Mouse (Mus musculus) lung, postnatal 0 days (tissue): ENCODE results near the gene Drosha. TPM values are rescaled to one million over a fixed set of nuclear protein-coding genes. Genes with fewer than 3 reads are reported as not detected.

Experiments
- ATAC-seq: fragments of 200-750 bp; cut with Nextera tagmentation; 2 replicates; pipeline ENCODE4 v1.8.0; 2017; ENCODE audit warnings: moderate library complexity
- DNase-seq: peaks from one replicate; pipeline ENCODE4 v3.0.0-alpha.2; 2016; ENCODE audit warnings: low spot score
- H3K27ac ChIP-seq: fragments of 300-500 bp; sonication (generic); 2 replicates; pipeline ENCODE4 v1.5.1; 2014; ENCODE audit warnings: antibody characterized with exemption, mild to moderate bottlenecking, low read length, mixed read lengths
- H3K27me3 ChIP-seq: fragments of 300-500 bp; sonication (generic); replicated peaks from 2 replicates; pipeline ENCODE4 v1.6.1; 2014; ENCODE audit warnings: low read length, mixed read lengths; ENCODE audit not compliant: insufficient read depth
- H3K36me3 ChIP-seq: fragments of 300-500 bp; sonication (generic); 2 replicates; pipeline ENCODE4 v1.6.1; 2014; ENCODE audit warnings: low read length, mixed read lengths; ENCODE audit not compliant: insufficient read depth
- H3K4me1 ChIP-seq: fragments of 300-500 bp; sonication (generic); 2 replicates; pipeline ENCODE4 v1.6.1; 2014; ENCODE audit warnings: antibody characterized with exemption, low read depth, low read length, mixed read lengths; ENCODE audit not compliant: insufficient read depth
- H3K4me2 ChIP-seq: fragments of 300-500 bp; sonication (generic); replicated peaks from 2 replicates; pipeline ENCODE4 v1.6.1; 2014; ENCODE audit warnings: low read depth, mild to moderate bottlenecking, low read length, moderate library complexity, mixed read lengths
- H3K4me3 ChIP-seq: fragments of 300-500 bp; sonication (generic); 2 replicates; pipeline ENCODE4 v1.5.1; 2014; ENCODE audit warnings: low read depth, low read length
- H3K9ac ChIP-seq: fragments of 300-500 bp; sonication (generic); replicated peaks from 2 replicates; pipeline ENCODE4 v1.6.1; 2014; ENCODE audit warnings: low read depth, mild to moderate bottlenecking
- H3K9me3 ChIP-seq: fragments of 300-500 bp; sonication (generic); 2 replicates; pipeline ENCODE4 v1.6.1; 2016; ENCODE audit warnings: low read length, mixed read lengths
- CTCF ChIP-seq: IDR thresholded peaks from 2 replicates; pipeline ENCODE4 v1.5.1; 2016; ENCODE audit warnings: antibody characterized with exemption, mild to moderate bottlenecking
- EP300 ChIP-seq: IDR thresholded peaks from 2 replicates; pipeline ENCODE4 v1.6.1; 2016; ENCODE audit warnings: antibody characterized with exemption, mild to moderate bottlenecking, control low read depth
- WGBS: fragments of 180-500 bp; shearing (Covaris S2); extraction: QIAGEN DNeasy Blood & Tissue Kit; methylation state at CpG from one replicate; pipeline ENCODE4 v1.1.7; 2014; 5-methylcytosine and 5-hydroxymethylcytosine counted together
- polyA plus RNA-seq: library from polyadenylated mRNA; unstranded; fragments of >200 nt; fragmentation: Nextera tagmentation; extraction: Ambion mirVana; gene quantifications from 2 replicates; pipeline ENCODE4 v1.2.1, GENCODE M21; 2015

Gene Drosha
- polyA plus RNA-seq, 1 experiment from 2014 or later, result 9.7 TPM

DNA sequence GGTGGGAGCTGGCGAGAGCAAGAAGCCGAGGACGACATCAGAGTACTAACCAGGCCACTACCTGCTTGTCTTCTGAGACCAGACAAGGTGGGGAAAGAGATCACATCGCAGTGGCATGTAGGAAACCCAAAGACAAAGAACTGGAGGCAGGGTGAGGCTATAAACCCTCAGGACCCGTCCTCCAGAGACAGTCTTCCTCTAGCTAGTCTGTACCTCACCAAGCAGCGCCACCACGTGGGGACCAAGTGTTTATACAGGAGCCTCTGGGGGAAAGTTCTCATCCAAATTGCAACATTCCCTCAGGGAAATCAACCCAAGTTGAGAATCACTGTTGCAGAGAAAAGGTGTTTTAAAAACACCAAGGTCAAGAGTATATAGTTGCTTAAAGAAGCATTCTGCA, 18.2 kb downstream of the Drosha start:
- H3K4me2 ChIP-seq, result no peak overlapping the region
- H3K9me3 ChIP-seq, result no peaks in the 10 kb centered on the region
- DNase-seq (no peak), ATAC-seq (no peak)
- TF ChIP-seq CTCF (peak; percentile 25), EP300 (no peak)
- no peaks in the 10 kb centered on the region for H3K27me3 ChIP-seq
- no peak overlapping the region for H3K4me3 ChIP-seq
- no peaks in the 10 kb centered on the region for H3K4me1 ChIP-seq
- H3K36me3 ChIP-seq, result peaks cover 29% of the 10 kb centered on the region; the same call in 1 of the 2 replicates
- H3K27ac ChIP-seq, result no peak overlapping the region
- WGBS, result 83% methylated on average over 7 of the region's 7 CpGs
- H3K9ac ChIP-seq, result no peak overlapping the region

GRCm38 (mm10) chr15:12848196-12848975, 23.8 kb downstream of the Drosha start:
- Histone ChIP-seq H3K9me3 (no peaks in the 10 kb centered on the region), H3K4me3 (no peak overlapping the region), H3K4me2 (no peak overlapping the region), H3K36me3 (peaks cover 22% of the 10 kb centered on the region; the same call in 1 of the 2 replicates), H3K27ac (no peak overlapping the region), H3K4me1 (no peaks in the 10 kb centered on the region), H3K9ac (no peak overlapping the region), H3K27me3 (no peaks in the 10 kb centered on the region)
- 87% methylated on average over 11 of the region's 11 CpGs for WGBS
- DNase-seq, result no peak
- ATAC-seq, result no peak
- TF ChIP-seq EP300 (no peak), CTCF (no peak)

DNA sequence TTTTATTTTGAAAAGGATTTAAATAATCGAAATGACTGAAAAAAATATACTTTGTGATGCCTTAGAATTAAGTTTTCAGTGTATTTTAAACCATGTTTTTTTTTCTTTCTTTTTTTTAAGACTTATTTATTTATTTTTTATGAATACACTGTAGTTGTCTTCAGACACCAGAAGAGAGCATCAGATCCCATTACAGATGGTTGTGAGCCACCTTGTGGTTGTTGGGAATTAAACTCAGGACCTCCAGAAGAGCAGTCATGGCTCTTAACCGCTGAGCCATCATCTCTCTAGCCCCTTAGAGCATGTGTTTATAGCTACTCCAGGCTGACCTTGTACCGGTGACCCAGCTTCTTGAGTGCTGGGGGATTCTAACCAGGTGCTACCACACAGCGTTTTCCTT, 24.8 kb downstream of the Drosha start:
- peak; percentile 36 for TF ChIP-seq CTCF
- TF ChIP-seq EP300, result no peak
- 74% methylated on average over 4 of the region's 4 CpGs for WGBS
- DNase-seq, result no peak
- ATAC-seq, result no peak
- no peak overlapping the region for H3K4me2 ChIP-seq
- H3K36me3 ChIP-seq, result peaks cover 18% of the 10 kb centered on the region; the same call in 1 of the 2 replicates
- no peak overlapping the region for H3K9ac ChIP-seq
- H3K9me3 ChIP-seq, result no peaks in the 10 kb centered on the region
- H3K4me1 ChIP-seq, result no peaks in the 10 kb centered on the region
- H3K27ac ChIP-seq, result no peak overlapping the region
- H3K4me3 ChIP-seq, result no peak overlapping the region
- no peaks in the 10 kb centered on the region for H3K27me3 ChIP-seq

GRCm38 (mm10) chr15:12853471-12853870, 28.9 kb downstream of the Drosha start:
- ATAC-seq (no peak), DNase-seq (no peak)
- Histone ChIP-seq H3K9me3 (no peaks in the 10 kb centered on the region), H3K9ac (no peak overlapping the region), H3K4me3 (no peak overlapping the region), H3K4me2 (no peak overlapping the region), H3K27ac (no peak overlapping the region), H3K27me3 (no peaks in the 10 kb centered on the region), H3K4me1 (no peaks in the 10 kb centered on the region), H3K36me3 (peaks cover 28% of the 10 kb centered on the region; the same call in 1 of the 2 replicates)
- WGBS, result 88% methylated on average over 8 of the region's 8 CpGs
- TF ChIP-seq EP300 (no peak), CTCF (no peak)

- no peak overlapping the region for H3K27ac ChIP-seq
- DNase-seq (no peak), ATAC-seq (no peak)
- WGBS, result 97% methylated on average over 6 of the region's 6 CpGs
- no peaks in the 10 kb centered on the region for H3K27me3 ChIP-seq
- H3K4me1 ChIP-seq, result no peaks in the 10 kb centered on the region
- no peak overlapping the region for H3K4me2 ChIP-seq
- H3K4me3 ChIP-seq, result no peak overlapping the region
- no peak overlapping the region for H3K9ac ChIP-seq
- H3K36me3 ChIP-seq, result peaks cover 28% of the 10 kb centered on the region; the same call in 1 of the 2 replicates
- TF ChIP-seq CTCF (no peak), EP300 (no peak)
- H3K9me3 ChIP-seq, result no peaks in the 10 kb centered on the region
These were observed 32.2 kb downstream of the Drosha start for GRCm38 (mm10) chr15:12856780-12857179.

GRCm38 (mm10) chr15:12857840-12858516, 33.4 kb downstream of the Drosha start:
- no peak overlapping the region for H3K4me2 ChIP-seq
- peaks cover 33% of the 10 kb centered on the region; the same call in 1 of the 2 replicates for H3K36me3 ChIP-seq
- H3K27ac ChIP-seq, result no peak overlapping the region
- no peak overlapping the region for H3K4me3 ChIP-seq
- no peaks in the 10 kb centered on the region for H3K9me3 ChIP-seq
- TF ChIP-seq CTCF, result no peak
- TF ChIP-seq EP300, result no peak
- H3K27me3 ChIP-seq, result no peaks in the 10 kb centered on the region
- WGBS, result 84% methylated on average over 12 of the region's 12 CpGs
- H3K4me1 ChIP-seq, result no peaks in the 10 kb centered on the region
- ATAC-seq (no peak), DNase-seq (no peak)
- no peak overlapping the region for H3K9ac ChIP-seq
